25 mouse cellular contexts compared by ENCODE assay signal in the genomic region with DNA sequence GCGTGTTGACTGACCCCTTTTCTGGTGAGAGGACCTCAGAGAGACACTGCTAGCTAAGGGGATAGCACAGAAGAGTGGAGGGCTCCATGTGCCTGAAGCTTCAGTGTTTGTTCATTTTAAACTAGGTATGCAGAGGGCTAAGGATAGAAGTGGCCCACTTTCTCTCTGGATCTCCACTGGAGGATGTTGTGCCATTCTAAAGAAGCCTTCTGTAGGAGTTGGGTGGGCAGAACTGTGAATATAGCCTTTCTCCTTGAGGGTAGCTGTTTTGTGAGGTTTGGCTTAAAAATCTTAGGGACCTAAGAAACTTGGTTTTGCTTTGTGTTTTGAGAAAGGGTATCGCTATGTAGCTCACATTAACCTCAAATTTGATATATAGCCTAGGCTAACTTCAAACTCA. TPM values are rescaled to one million over a fixed set of nuclear protein-coding genes. Genes with fewer than 3 reads are reported as not detected.
DNase-seq lines count a peak whose midpoint lies in the region; ATAC-seq lines count a peak whose summit lies in the region.
"Had no signal": no experiment of that assay in that cellular context is flagged by ENCODE, and none has a peak within 500 bp of the region (broad histone marks: within the 10 kb centered on the region; RNA-seq: fewer than 3 reads in every experiment).

No protein-coding gene starts in this region.

- H3K9ac ChIP-seq in heart, embryonic 11.5 days (ENCODE audit: low read depth, low read length) = no peak overlapping the region
- H3K9ac ChIP-seq: forebrain, embryonic 13.5 days; heart, embryonic 15.5 days; hindbrain, embryonic 13.5 days; intestine, embryonic 15.5 days had no signal

- H3K4me3 ChIP-seq in heart, embryonic 11.5 days (ENCODE audit: low read depth, low read length) = no peak overlapping the region
- H3K4me3 ChIP-seq: forebrain, embryonic 10.5 days; forebrain, embryonic 13.5 days; gastrocnemius, adult 2 months; heart, embryonic 15.5 days; hindbrain, embryonic 10.5 days; hindbrain, embryonic 13.5 days; intestine, embryonic 15.5 days had no signal

- ATAC-seq in frontal cortex, adult (ENCODE audit: low TSS enrichment) = peak; percentile 95
- ATAC-seq in heart, embryonic 11.5 days (replicated peaks; ENCODE audit: insufficient number of reproducible peaks, low FRiP score, low TSS enrichment) = no peak
- ATAC-seq: activated CD4-positive, CD25-positive, alpha-beta regulatory T cell, adult 4 months; forebrain, embryonic 13.5 days; forebrain, embryonic 16.5 days; hindbrain, embryonic 16.5 days; intestine, embryonic 15.5 days had no signal

- DNase-seq in frontal cortex, postnatal 10 days (ENCODE audit: low spot score in 2 of 2) = no peak
- no peak for DNase-seq in heart, adult 11 months
- peak; percentile 11 to 30 for DNase-seq in right cerebral cortex, adult 2 months (ENCODE audit: low spot score in 2 of 2)
- no peak for DNase-seq in right cerebral cortex, postnatal 10 days (ENCODE audit: low spot score in 2 of 2)
- DNase-seq: adrenal gland, adult 8-10 months; adrenal gland, postnatal 25 days; cerebellum, adult 18-20 months; cerebellum, adult 9-10 months; cerebellum, postnatal 14 days; gastrocnemius, adult 2 months; gastrocnemius, postnatal 14 days; heart, adult 18-20 months; heart, postnatal 10 days; heart, postnatal 36 days had no signal

- H3K27me3 ChIP-seq in heart, embryonic 11.5 days (ENCODE audit: control insufficient read depth, insufficient read depth, low read length) = no peaks in the 10 kb centered on the region
- H3K27me3 ChIP-seq: forebrain, embryonic 13.5 days; heart, embryonic 15.5 days; hindbrain, embryonic 13.5 days; intestine, embryonic 15.5 days had no signal

- no peaks in the 10 kb centered on the region for H3K36me3 ChIP-seq in heart, embryonic 11.5 days (ENCODE audit: control insufficient read depth, insufficient read depth, low read length)
- H3K36me3 ChIP-seq: forebrain, embryonic 10.5 days; heart, embryonic 15.5 days; hindbrain, embryonic 10.5 days; hindbrain, embryonic 13.5 days; intestine, embryonic 15.5 days had no signal

- no peak overlapping the region for H3K4me2 ChIP-seq in heart, embryonic 11.5 days
- H3K4me2 ChIP-seq: forebrain, embryonic 13.5 days; heart, embryonic 15.5 days; hindbrain, embryonic 13.5 days; intestine, embryonic 15.5 days had no signal

- WGBS in heart, embryonic 11.5 days (ENCODE audit: insufficient replicate concordance) = 76% methylated on average over 2 of the region's 2 CpGs

- H3K27ac ChIP-seq in heart, embryonic 11.5 days (ENCODE audit: low read depth, low read length) = peak overlapping the region; percentile 36; the same call in 1 of the 2 replicates
- H3K27ac ChIP-seq: forebrain, embryonic 10.5 days; forebrain, embryonic 13.5 days; gastrocnemius, adult 2 months; heart, embryonic 15.5 days; hindbrain, embryonic 10.5 days; hindbrain, embryonic 13.5 days; intestine, embryonic 15.5 days had no signal

- H3K4me1 ChIP-seq in heart, embryonic 11.5 days (ENCODE audit: control insufficient read depth, insufficient read depth, low read length) = no peaks in the 10 kb centered on the region
- H3K4me1 ChIP-seq: forebrain, embryonic 10.5 days; forebrain, embryonic 13.5 days; hindbrain, embryonic 10.5 days; hindbrain, embryonic 13.5 days; intestine, embryonic 15.5 days had no signal

- H3K9me3 ChIP-seq in heart, embryonic 11.5 days (replicated peaks; ENCODE audit: control insufficient read depth, low read length) = no peaks in the 10 kb centered on the region
- H3K9me3 ChIP-seq: forebrain, embryonic 10.5 days; forebrain, embryonic 13.5 days; heart, embryonic 15.5 days; hindbrain, embryonic 10.5 days; hindbrain, embryonic 13.5 days; intestine, embryonic 15.5 days had no signal

RNA-seq across cellular contexts. Expression of gene Homer1, which starts 32.3 kb away (rescaled TPM):
- 17.3 and 17.8 TPM in 2 replicates for polyA plus RNA-seq in heart, embryonic 11.5 days (2014; fragmentation: Nextera tagmentation; extraction: Ambion mirVana)

Comparison
In these comparisons a context has a peak if more than half of its experiments do, and no peak if none do; other contexts are left out.
1. DNase-seq: peak in right cerebral cortex, adult 2 months (2 of 2); none in frontal cortex, postnatal 10 days (0 of 2), heart, adult 11 months (single experiment) and right cerebral cortex, postnatal 10 days (0 of 2).